Mouse (Mus musculus): ENCODE measurements around the gene Olfr1396.
A peak's percentile ranks its signal among the peaks of the same experiment; 100 is the strongest.

Olfr1396 gene

GRCm38 (mm10) chr11:49114774-49115173 is at the start of gene Olfr1396:
Gene Olfr1396, minus strand, starts transcription at chr11:49114874.
- no peak for DNase-seq

GRCm38 (mm10) chr11:49156821-49157814 is 42.4 kb upstream of the Olfr1396 start:
- DNase-seq = no peak

GRCm38 (mm10) chr11:49154077-49154476 is 39.4 kb upstream of the Olfr1396 start, which contains the start of gene Olfr1394:
Gene Olfr1394, plus strand, starts transcription at chr11:49154377.
- DNase-seq = no peak

- no peak for DNase-seq
Observed at GRCm38 (mm10) chr11:49141974-49142373, 27.3 kb upstream of the Olfr1396 start, which contains the start of gene Olfr1395. Gene Olfr1395, plus strand, starts transcription at chr11:49142274.

GRCm38 (mm10) chr11:49124169-49124568 is 9.5 kb upstream of the Olfr1396 start:
- DNase-seq = no peak

- DNase-seq = no peak
Observed at GRCm38 (mm10) chr11:49119635-49120034, 5.0 kb upstream of the Olfr1396 start.

- DNase-seq = no peak
Observed at GRCm38 (mm10) chr11:49114158-49114557, 516 bp downstream of the Olfr1396 start.

GRCm38 (mm10) chr11:49112624-49113219 is 2.0 kb downstream of the Olfr1396 start:
- DNase-seq = no peak

GRCm38 (mm10) chr11:49111000-49111399 is 3.7 kb downstream of the Olfr1396 start:
- no peak for DNase-seq

GRCm38 (mm10) chr11:49108833-49109232 is 5.8 kb downstream of the Olfr1396 start:
- DNase-seq = no peak

- DNase-seq = no peak
Observed at GRCm38 (mm10) chr11:49107650-49108537, 6.8 kb downstream of the Olfr1396 start.

- no peak for DNase-seq
Observed at GRCm38 (mm10) chr11:49105752-49106151, 8.9 kb downstream of the Olfr1396 start.

GRCm38 (mm10) chr11:49103047-49103693 is 11.5 kb downstream of the Olfr1396 start:
- DNase-seq = peak; percentile 61

GRCm38 (mm10) chr11:49101500-49101899 is 13.2 kb downstream of the Olfr1396 start:
- DNase-seq = no peak

GRCm38 (mm10) chr11:49100409-49100808 is 14.3 kb downstream of the Olfr1396 start:
- no peak for DNase-seq

- no peak for DNase-seq
Observed at GRCm38 (mm10) chr11:49095367-49095766, 19.3 kb downstream of the Olfr1396 start.

- no peak for DNase-seq
Observed at GRCm38 (mm10) chr11:49093861-49094660, 20.6 kb downstream of the Olfr1396 start.

GRCm38 (mm10) chr11:49092786-49093185 is 21.9 kb downstream of the Olfr1396 start:
- no peak for DNase-seq

GRCm38 (mm10) chr11:49092053-49092586 is 22.6 kb downstream of the Olfr1396 start:
- DNase-seq = no peak

- no peak for DNase-seq
Observed at GRCm38 (mm10) chr11:49091171-49091570, 23.5 kb downstream of the Olfr1396 start.

GRCm38 (mm10) chr11:49090551-49090950 is 24.1 kb downstream of the Olfr1396 start:
- no peak for DNase-seq
